Mouse (Mus musculus): ENCODE measurements around the gene Pip5k1b. TPM values are rescaled to one million over a fixed set of nuclear protein-coding genes. Genes with fewer than 3 reads are reported as not detected.

Pip5k1b gene
- polyA plus RNA-seq, 1 experiment from 2014 or later: 1.7 TPM

DNA sequence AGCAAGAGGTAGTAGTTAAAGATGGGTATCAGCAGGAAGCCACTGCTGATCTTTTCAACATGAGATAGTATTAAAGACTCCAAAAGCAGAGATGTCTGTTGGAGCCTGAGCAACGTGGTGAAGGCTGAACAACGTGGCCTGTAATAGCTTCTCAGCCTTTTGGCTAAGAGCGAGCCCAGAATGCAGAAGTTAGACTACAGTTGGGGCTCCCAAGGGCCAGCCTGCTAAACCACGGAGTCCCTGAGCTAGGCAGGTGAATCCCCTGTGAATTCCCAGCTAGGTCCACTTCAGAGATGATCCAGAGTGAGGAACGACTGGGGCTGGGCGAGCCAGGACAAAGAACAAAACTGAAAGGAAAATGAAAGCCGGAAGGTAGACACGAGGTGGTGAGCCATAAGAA, 104.9 kb downstream of the Pip5k1b start:
- Histone ChIP-seq H3K36me3 (replicated peaks) (no peaks in the 10 kb centered on the region), H3K4me1 (peaks cover 39% of the 10 kb centered on the region), H3K27ac (no peak overlapping the region), H3K4me3 (no peak overlapping the region), H3K9me3 (no peaks in the 10 kb centered on the region), H3K27me3 (ENCODE audit: poor library complexity, severe bottlenecking) (no peaks in the 10 kb centered on the region)
- 91% methylated on average over 8 of the region's 8 CpGs for WGBS
- no peak for DNase-seq (ENCODE audit: extremely low spot score, low spot score)

DNA sequence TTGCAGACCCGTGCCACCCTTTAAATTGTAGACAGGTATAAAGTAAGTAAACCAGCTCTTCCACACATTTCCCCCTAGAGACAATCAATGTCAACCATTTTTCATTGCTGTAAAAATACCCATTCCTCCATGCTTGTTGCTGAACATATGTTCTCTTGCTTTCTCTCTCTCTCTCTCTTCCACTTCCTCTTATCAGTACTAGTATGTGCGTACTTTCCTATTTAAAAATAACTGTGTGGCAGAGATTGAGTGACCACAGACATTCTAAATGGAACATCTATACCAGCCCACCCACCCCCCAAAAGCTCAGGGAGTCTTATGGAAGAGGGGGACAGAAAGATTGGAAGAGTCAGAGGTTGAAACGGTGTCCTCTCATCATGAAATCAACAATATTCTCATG, 111.3 kb downstream of the Pip5k1b start:
- Histone ChIP-seq H3K27ac (no peak overlapping the region), H3K4me1 (no peaks in the 10 kb centered on the region), H3K9me3 (no peaks in the 10 kb centered on the region; the same call in 1 of the 2 replicates), H3K36me3 (replicated peaks) (no peaks in the 10 kb centered on the region), H3K4me3 (no peak overlapping the region), H3K27me3 (ENCODE audit: poor library complexity, severe bottlenecking) (no peaks in the 10 kb centered on the region)
- no peak for DNase-seq (ENCODE audit: extremely low spot score, low spot score)
- WGBS: 95% methylated on average over 3 of the region's 3 CpGs

GRCm38 (mm10) chr19:24439715-24440114, 116.0 kb downstream of the Pip5k1b start:
- H3K27ac ChIP-seq: no peak overlapping the region
- no peaks in the 10 kb centered on the region for H3K36me3 ChIP-seq (replicated peaks)
- no peaks in the 10 kb centered on the region; the same call in 1 of the 2 replicates for H3K9me3 ChIP-seq
- H3K27me3 ChIP-seq (ENCODE audit: poor library complexity, severe bottlenecking): no peaks in the 10 kb centered on the region
- no peaks in the 10 kb centered on the region for H3K4me1 ChIP-seq
- no peak overlapping the region for H3K4me3 ChIP-seq
- 81% methylated on average over 4 of the region's 4 CpGs for WGBS
- DNase-seq (ENCODE audit: extremely low spot score, low spot score): no peak

GRCm38 (mm10) chr19:24434291-24434690, 121.4 kb downstream of the Pip5k1b start:
- no peaks in the 10 kb centered on the region for H3K27me3 ChIP-seq (ENCODE audit: poor library complexity, severe bottlenecking)
- H3K36me3 ChIP-seq (replicated peaks): no peaks in the 10 kb centered on the region
- no peaks in the 10 kb centered on the region for H3K4me1 ChIP-seq
- H3K4me3 ChIP-seq: no peak overlapping the region
- 86% methylated on average over 6 of the region's 6 CpGs for WGBS
- DNase-seq (ENCODE audit: extremely low spot score, low spot score): no peak
- H3K27ac ChIP-seq: no peak overlapping the region
- H3K9me3 ChIP-seq: no peaks in the 10 kb centered on the region

DNA sequence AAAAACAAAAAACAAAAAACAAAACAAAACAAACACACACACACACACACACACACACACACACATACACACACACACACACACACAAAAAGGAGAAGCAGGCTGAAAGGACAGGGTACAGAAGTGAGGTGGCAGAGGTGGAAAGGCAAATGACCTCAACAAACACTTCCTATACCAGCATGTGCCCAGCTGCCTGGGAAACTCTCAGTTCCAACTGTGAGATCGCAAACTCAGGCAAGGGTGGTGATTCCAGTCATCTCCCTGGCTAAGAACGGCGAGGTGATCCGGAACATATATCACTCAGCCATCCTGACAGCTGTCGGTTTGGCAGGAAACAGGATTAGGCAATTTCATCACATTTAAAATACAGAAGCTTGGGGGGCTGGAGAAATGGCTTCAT, 123.2 kb downstream of the Pip5k1b start:
- no peak for DNase-seq (ENCODE audit: extremely low spot score, low spot score)
- no peaks in the 10 kb centered on the region for H3K4me1 ChIP-seq
- no peaks in the 10 kb centered on the region for H3K36me3 ChIP-seq (replicated peaks)
- no peaks in the 10 kb centered on the region for H3K9me3 ChIP-seq
- no peaks in the 10 kb centered on the region for H3K27me3 ChIP-seq (ENCODE audit: poor library complexity, severe bottlenecking)
- no peak overlapping the region for H3K27ac ChIP-seq
- no peak overlapping the region for H3K4me3 ChIP-seq
- 94% methylated on average over 5 of the region's 5 CpGs for WGBS

GRCm38 (mm10) chr19:24431381-24431780, 124.3 kb downstream of the Pip5k1b start:
- WGBS: 92% methylated on average over 2 of the region's 2 CpGs
- Histone ChIP-seq H3K36me3 (replicated peaks) (no peaks in the 10 kb centered on the region), H3K9me3 (no peaks in the 10 kb centered on the region), H3K4me1 (no peaks in the 10 kb centered on the region), H3K4me3 (no peak overlapping the region), H3K27me3 (ENCODE audit: poor library complexity, severe bottlenecking) (no peaks in the 10 kb centered on the region), H3K27ac (no peak overlapping the region)
- DNase-seq (ENCODE audit: extremely low spot score, low spot score): no peak

DNA sequence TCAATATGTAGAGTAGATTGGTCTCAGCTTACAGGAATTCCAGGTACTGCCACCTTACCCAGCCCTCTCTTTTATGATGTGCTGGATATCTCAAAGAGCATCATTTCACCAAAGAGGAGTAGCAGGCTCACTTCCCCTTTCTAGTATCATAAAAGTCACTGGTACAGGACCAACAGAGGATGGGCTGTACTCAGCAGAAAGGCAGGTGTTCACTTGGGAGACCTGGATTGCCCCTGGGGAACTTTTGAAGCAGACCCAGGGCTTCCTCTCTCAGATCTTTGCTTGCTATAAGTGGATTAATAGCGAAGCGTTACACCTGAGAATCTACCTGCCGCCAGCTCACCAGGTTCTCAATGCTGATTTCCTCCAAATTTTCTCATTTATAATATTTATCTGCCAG, 127.7 kb downstream of the Pip5k1b start:
- H3K9me3 ChIP-seq: no peaks in the 10 kb centered on the region
- no peaks in the 10 kb centered on the region for H3K27me3 ChIP-seq (ENCODE audit: poor library complexity, severe bottlenecking)
- WGBS: 92% methylated on average over 3 of the region's 3 CpGs
- H3K27ac ChIP-seq: no peak overlapping the region
- no peak for DNase-seq (ENCODE audit: extremely low spot score, low spot score)
- no peak overlapping the region for H3K4me3 ChIP-seq
- no peaks in the 10 kb centered on the region; the same call in 1 of the 2 replicates for H3K4me1 ChIP-seq
- H3K36me3 ChIP-seq (replicated peaks): no peaks in the 10 kb centered on the region

DNA sequence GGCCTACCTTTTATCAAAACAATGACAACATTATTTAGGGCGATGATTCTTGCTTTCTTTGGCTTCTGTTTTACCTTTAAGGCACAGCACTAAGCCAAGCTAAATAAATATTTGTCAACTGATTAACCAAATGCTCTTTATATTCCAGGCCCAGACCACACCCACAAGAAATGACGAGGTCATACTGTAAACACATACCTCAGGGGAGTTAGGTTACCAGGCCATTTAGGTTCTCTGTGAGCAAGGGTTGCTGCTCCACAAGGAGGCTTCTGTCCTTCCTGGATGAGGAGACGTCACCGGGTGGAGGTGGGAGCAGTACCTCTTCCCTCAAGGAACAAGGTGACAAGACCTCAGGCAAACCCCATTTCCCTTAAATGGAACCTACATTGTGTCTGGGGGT, 128.4 kb downstream of the Pip5k1b start:
- DNase-seq (ENCODE audit: extremely low spot score, low spot score): no peak
- no peak overlapping the region for H3K4me3 ChIP-seq
- WGBS: 76% methylated on average over 4 of the region's 4 CpGs
- H3K9me3 ChIP-seq: no peaks in the 10 kb centered on the region
- H3K27me3 ChIP-seq (ENCODE audit: poor library complexity, severe bottlenecking): no peaks in the 10 kb centered on the region
- no peaks in the 10 kb centered on the region for H3K36me3 ChIP-seq (replicated peaks)
- H3K27ac ChIP-seq: no peak overlapping the region
- peaks cover 5% of the 10 kb centered on the region for H3K4me1 ChIP-seq

- Histone ChIP-seq H3K36me3 (replicated peaks) (no peaks in the 10 kb centered on the region), H3K4me1 (peaks cover 6% of the 10 kb centered on the region), H3K27me3 (ENCODE audit: poor library complexity, severe bottlenecking) (no peaks in the 10 kb centered on the region), H3K4me3 (no peak overlapping the region), H3K9me3 (no peaks in the 10 kb centered on the region), H3K27ac (no peak overlapping the region)
- no peak for DNase-seq (ENCODE audit: extremely low spot score, low spot score)
- whole genome bisulfite sequencing: 90% methylated on average over 7 of the region's 7 CpGs
Measured at GRCm38 (mm10) chr19:24426759-24427181, 128.9 kb downstream of the Pip5k1b start.

- no peaks in the 10 kb centered on the region for H3K9me3 ChIP-seq
- peaks cover 6% of the 10 kb centered on the region for H3K4me1 ChIP-seq
- no peaks in the 10 kb centered on the region for H3K27me3 ChIP-seq (ENCODE audit: poor library complexity, severe bottlenecking)
- H3K4me3 ChIP-seq: no peak overlapping the region
- H3K27ac ChIP-seq: no peak overlapping the region
- DNase-seq (ENCODE audit: extremely low spot score, low spot score): no peak
- 73% methylated on average over 3 of the region's 3 CpGs for WGBS
- no peaks in the 10 kb centered on the region for H3K36me3 ChIP-seq (replicated peaks)
Measured at GRCm38 (mm10) chr19:24418030-24418429, 137.6 kb downstream of the Pip5k1b start.

DNA sequence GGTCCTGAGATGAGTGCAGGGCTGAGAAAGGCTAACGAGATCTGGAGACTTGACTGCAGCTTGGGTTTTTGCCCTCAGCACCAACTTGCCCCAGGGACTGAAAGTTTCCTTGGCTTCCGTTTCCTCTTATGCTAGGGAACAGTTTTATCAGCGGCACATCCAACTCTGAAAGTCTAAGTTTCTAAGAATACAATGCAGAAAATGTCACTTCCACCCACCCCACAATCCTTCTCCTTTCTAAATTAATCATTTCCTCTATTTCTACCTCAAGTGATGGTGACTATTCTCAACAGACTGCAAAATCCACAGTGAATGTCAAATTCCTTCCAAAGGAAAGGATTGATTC, 138.0 kb downstream of the Pip5k1b start:
- Histone ChIP-seq H3K4me1 (peaks cover 4% of the 10 kb centered on the region), H3K9me3 (no peaks in the 10 kb centered on the region), H3K27ac (no peak overlapping the region), H3K4me3 (no peak overlapping the region), H3K27me3 (ENCODE audit: poor library complexity, severe bottlenecking) (no peaks in the 10 kb centered on the region), H3K36me3 (replicated peaks) (no peaks in the 10 kb centered on the region)
- WGBS: 87% methylated on average over 3 of the region's 3 CpGs
- DNase-seq (ENCODE audit: extremely low spot score, low spot score): no peak

DNA sequence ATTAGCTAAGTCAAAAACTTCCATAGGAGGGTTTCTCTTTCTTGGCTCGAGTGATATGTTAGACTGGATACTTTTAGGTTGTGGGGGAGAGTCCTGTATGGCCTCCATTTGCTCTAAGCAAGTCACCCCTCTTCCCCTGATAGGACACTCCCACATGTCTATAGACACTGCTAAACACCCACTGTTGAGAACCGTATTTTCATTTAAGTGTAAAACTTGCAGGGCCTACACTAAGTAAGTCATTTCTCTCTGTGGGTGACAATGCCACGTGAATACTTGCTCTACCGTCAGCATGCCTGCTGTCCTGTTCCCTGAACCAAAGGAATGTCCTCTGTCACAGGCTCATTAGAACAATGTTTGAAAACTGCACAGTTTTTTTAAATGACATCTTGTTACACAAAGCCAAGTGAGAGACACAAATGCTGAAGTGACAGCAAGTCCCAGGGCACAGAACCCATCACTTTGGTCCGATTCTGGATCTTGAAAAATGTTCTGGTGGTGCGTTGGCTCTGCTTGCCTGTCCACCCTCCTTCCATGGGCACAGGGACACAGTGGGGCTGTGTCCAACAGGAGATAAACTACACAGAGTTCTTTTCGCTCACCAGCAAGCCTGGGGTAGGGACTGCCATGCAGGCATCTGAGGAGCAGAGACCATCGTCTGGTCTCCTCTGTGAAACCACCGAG, 138.6 kb downstream of the Pip5k1b start:
- WGBS: 87% methylated on average over 9 of the region's 9 CpGs

DNA sequence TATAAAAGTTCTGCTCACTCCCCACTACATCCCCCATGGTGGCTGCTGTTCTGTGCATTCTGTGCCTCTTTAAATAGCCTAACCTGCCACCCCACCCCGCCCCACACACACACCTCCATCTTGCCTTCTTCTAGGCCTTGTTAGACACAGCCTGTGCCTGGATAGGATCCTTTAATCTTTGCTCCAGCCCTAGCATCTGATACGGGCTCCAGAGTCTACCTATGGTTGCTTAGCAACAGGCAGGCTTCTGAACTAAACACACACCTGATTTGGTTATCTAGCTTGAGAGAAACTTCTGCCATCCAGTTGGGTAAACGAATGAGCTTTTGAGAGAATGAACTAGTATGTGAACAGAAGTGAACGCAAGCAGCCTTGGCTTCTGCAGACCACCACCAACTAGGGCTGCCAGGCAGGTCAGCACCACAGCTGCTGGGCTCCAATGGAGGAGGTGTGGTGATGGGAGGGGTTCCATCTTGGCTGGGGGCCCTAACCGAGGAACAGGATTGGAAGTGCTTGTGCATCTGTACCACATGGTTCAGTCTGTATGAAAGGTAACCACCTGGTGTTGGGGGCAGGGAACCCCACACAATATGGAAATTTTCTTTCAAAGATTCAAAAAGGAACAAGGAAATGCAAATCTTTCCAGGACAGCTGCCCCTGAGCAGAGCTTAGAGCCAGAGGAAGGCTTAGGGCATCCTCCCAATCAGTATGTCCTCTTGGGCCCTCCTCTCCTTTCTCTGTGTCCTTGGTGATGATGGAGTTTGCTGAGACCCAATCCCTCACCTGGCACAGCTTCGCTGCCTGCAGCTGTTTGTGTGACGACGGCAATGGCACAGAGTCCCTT, 139.7 kb downstream of the Pip5k1b start:
- Histone ChIP-seq H3K36me3 (replicated peaks) (no peaks in the 10 kb centered on the region), H3K4me1 (no peaks in the 10 kb centered on the region), H3K27ac (no peak overlapping the region), H3K4me3 (no peak overlapping the region), H3K9me3 (no peaks in the 10 kb centered on the region), H3K27me3 (ENCODE audit: poor library complexity, severe bottlenecking) (no peaks in the 10 kb centered on the region)
- WGBS: 84% methylated on average over 8 of the region's 8 CpGs
- no peak for DNase-seq (ENCODE audit: extremely low spot score, low spot score)

More for the DNA sequence above, 138.6 kb downstream of the Pip5k1b start:
- DNase-seq (ENCODE audit: extremely low spot score, low spot score): no peak
- Histone ChIP-seq H3K9me3 (no peaks in the 10 kb centered on the region), H3K36me3 (replicated peaks) (no peaks in the 10 kb centered on the region), H3K4me3 (no peak overlapping the region), H3K27ac (no peak overlapping the region), H3K27me3 (ENCODE audit: poor library complexity, severe bottlenecking) (no peaks in the 10 kb centered on the region), H3K4me1 (no peaks in the 10 kb centered on the region)

All from forebrain, embryonic 10.5 days (tissue).